Mouse (Mus musculus) liver, embryonic 15.5 days (tissue): Measurements from ENCODE around the gene Plod1. TPM values are rescaled to one million over a fixed set of nuclear protein-coding genes. Genes with fewer than 3 reads are reported as not detected.

Source experiments
- ATAC-seq: fragments of 200-750 bp; cut with Nextera tagmentation; 2 replicates; pipeline ENCODE4 v1.8.0; 2017; ENCODE audit warnings: moderate number of reproducible peaks, mild to moderate bottlenecking, moderate library complexity; ENCODE audit not compliant: insufficient read depth
- H3K27ac ChIP-seq: fragments of 300-500 bp; sonication (generic); replicated peaks from 2 replicates; pipeline ENCODE4 v1.5.1; 2015; ENCODE audit warnings: mild to moderate bottlenecking, inconsistent platforms
- H3K27me3 ChIP-seq: fragments of 300-500 bp; sonication (generic); 2 replicates; pipeline ENCODE4 v1.6.1; 2015; ENCODE audit warnings: mild to moderate bottlenecking, inconsistent platforms
- H3K36me3 ChIP-seq: fragments of 300-500 bp; sonication (generic); replicated peaks from 2 replicates; pipeline ENCODE4 v1.6.1; 2015; ENCODE audit warnings: moderate library complexity, mild to moderate bottlenecking, inconsistent platforms
- H3K4me1 ChIP-seq: fragments of 300-500 bp; sonication (generic); replicated peaks from 2 replicates; pipeline ENCODE4 v1.6.1; 2015; ENCODE audit warnings: inconsistent platforms
- H3K4me2 ChIP-seq: fragments of 300-500 bp; sonication (generic); 2 replicates; pipeline ENCODE4 v1.6.1; 2015; ENCODE audit warnings: moderate library complexity, mild to moderate bottlenecking, inconsistent platforms
- H3K4me3 ChIP-seq: fragments of 300-500 bp; sonication (generic); replicated peaks from 2 replicates; pipeline ENCODE4 v1.5.1; 2015; ENCODE audit warnings: mild to moderate bottlenecking, inconsistent platforms
- H3K9ac ChIP-seq: fragments of 300-500 bp; sonication (generic); 2 replicates; pipeline ENCODE4 v1.6.1; 2015; ENCODE audit warnings: moderate library complexity, mild to moderate bottlenecking, inconsistent platforms
- H3K9me3 ChIP-seq: fragments of 300-500 bp; sonication (generic); replicated peaks from 2 replicates; pipeline ENCODE4 v1.6.1; 2016; ENCODE audit warnings: inconsistent platforms
- WGBS: fragments of 180-500 bp; shearing (Covaris S2); methylation state at CpG from one replicate; pipeline ENCODE4 v1.1.7; 2015; ENCODE audit warnings: mixed read lengths; ENCODE audit not compliant: insufficient replicate concordance; 5-methylcytosine and 5-hydroxymethylcytosine counted together
- polyA plus RNA-seq: library from polyadenylated mRNA; unstranded; fragments of >200 nt; fragmentation: Nextera tagmentation; extraction: Ambion mirVana; gene quantifications from 2 replicates; pipeline ENCODE4 v1.2.1, GENCODE M21; 2015

The Plod1 gene
- polyA plus RNA-seq, 1 experiment from 2014 or later, result 29.0 TPM

DNA sequence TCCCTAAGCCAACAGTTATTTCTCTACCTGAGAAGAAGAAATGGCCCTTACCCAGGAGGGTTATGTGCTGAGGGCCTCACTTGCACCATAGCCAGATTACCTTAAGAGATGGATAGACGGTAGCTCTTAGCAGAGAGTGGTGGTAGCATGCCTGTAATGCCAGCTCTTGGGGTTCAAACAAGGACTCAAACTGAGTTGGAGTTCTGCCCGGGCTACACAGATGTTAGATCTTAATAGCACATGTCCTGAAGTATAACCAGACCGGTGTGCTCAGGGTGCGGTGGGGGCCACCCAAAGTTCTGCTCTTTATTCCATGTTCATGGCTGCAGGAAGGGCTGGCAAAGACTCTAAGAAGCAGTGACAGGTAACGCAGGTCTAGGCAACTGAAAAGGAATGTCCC lies 27.1 kb downstream of the Plod1 start:
- 74% methylated on average over 5 of the region's 5 CpGs for WGBS
- H3K4me2 ChIP-seq, result no peak overlapping the region
- 0 out of 2 replicates have a peak, but pooled peaks cover 3% of the 10 kb centered on the region for H3K36me3 ChIP-seq
- peaks cover 10% of the 10 kb centered on the region for H3K4me1 ChIP-seq
- H3K27me3 ChIP-seq, result no peaks in the 10 kb centered on the region
- no peak overlapping the region for H3K27ac ChIP-seq
- H3K4me3 ChIP-seq, result no peak overlapping the region
- H3K9ac ChIP-seq, result no peak overlapping the region
- no peak for ATAC-seq
- no peaks in the 10 kb centered on the region for H3K9me3 ChIP-seq

DNA sequence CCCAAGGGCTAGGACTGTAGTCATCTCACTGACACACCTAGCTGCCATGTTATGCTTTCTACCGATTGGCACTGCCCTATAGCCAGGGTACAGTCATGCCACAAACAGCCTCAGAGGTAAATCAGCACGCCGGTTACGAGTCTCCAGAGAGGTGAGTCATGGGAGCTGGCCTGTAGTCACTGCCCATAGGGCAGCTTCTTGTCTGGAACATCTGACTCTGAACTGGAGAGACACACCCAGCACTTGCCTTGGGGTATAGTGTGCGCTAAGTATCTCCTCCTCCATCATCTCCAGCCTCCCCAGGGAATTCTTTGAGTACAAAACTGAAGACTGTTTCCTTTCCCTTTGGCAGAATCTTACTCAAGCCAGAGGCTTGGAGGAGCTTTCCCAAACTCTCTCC lies 30.3 kb downstream of the Plod1 start:
- H3K4me2 ChIP-seq, result no peak overlapping the region
- peaks cover 9% of the 10 kb centered on the region for H3K36me3 ChIP-seq
- H3K4me3 ChIP-seq, result no peak overlapping the region
- WGBS, result 70% methylated on average over 5 of the region's 5 CpGs
- H3K4me1 ChIP-seq, result peaks cover 25% of the 10 kb centered on the region
- no peak overlapping the region for H3K9ac ChIP-seq
- no peaks in the 10 kb centered on the region for H3K9me3 ChIP-seq
- no peak overlapping the region for H3K27ac ChIP-seq
- H3K27me3 ChIP-seq, result no peaks in the 10 kb centered on the region
- ATAC-seq, result no peak

DNA sequence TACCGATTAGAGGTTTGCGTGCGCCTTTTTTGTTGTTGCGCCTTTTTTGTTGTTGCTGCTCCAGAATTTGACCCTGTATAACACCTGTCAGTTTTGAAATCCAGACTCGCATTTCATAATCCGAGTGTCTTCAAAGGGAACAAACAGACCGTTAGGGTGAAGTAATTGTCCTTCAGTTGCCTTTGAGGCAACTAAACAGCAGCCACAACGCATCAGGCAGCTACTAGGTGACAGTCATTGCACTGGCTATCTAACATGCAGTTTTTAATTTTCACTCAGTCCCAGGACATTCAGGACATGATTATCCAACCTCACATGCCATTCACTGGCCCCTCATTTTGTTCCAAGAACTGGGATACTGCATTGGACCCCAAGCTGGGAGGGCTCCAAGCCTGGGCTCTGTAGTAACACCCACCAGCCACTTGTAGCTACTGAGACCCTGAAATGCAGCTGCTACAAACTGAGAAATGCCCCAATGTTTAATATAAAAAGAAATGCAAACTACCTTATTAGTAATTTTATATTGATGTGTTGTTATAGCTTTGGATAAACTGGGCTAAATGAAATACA lies 31.4 kb downstream of the Plod1 start:
- Histone ChIP-seq H3K9ac (peak overlapping the region; percentile 87), H3K4me1 (peaks cover 25% of the 10 kb centered on the region), H3K9me3 (no peaks in the 10 kb centered on the region), H3K4me3 (peak overlapping the region; percentile 94), H3K27ac (peak overlapping the region; percentile 86; the same call in 1 of the 2 replicates), H3K27me3 (no peaks in the 10 kb centered on the region), H3K36me3 (peaks cover 17% of the 10 kb centered on the region), H3K4me2 (peak overlapping the region; percentile 81)
- 1% methylated on average over 8 of the region's 8 CpGs for WGBS
- ATAC-seq, result peak; percentile 15; the same call in 1 of the 2 replicates

DNA sequence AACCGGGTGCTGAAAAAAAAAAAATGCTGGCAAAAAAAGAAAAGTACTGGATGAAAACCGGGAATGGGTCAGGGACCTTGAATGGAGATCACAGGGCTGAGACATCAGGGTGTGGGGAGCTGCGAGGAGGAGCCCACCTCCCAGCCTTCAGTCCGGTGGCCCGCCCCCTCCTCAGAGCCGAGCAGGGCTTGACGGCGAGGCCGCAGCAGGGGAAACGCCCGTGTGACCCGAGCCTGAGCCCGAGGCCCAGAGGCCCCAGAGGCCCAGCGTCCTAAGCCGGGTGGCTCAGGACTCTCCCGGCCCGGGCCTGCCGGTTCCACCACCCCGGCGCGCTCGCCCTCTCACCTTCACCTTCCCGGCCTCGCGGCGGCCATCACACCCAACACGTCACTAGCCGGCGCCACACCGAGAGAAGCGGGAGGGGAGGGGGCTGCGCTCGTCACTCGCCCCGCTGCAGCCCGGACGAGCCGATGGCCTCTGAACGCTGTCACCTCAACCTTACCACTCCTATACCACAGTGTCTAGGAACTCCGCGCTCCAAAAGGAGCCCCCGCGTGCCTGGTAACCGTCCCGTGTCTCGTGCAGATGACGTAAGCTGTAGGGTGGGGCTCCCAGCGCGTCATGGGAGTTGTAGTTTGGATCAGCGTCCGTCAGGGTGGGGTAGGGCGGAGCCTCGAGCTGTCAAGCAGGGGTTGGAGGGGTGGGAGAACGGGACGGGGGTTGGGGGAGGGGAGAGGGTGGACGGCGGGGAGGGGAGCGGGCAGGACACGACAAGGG lies 32.1 kb downstream of the Plod1 start, which contains the start of gene Mfn2:
TSS of gene Mfn2 (minus strand) at position 392 of the 777 bp plus-strand sequence.
- H3K4me3 ChIP-seq, result peak within 1 kb of the TSS; percentile 94
- H3K4me2 ChIP-seq, result peak within 1 kb of the TSS; percentile 81
- H3K9ac ChIP-seq, result peak within 1 kb of the TSS; percentile 87
- ATAC-seq, result peak; percentile 95
- under 1% methylated on average over 58 of the region's 59 CpGs for WGBS
- H3K27me3 ChIP-seq, result no peaks in the 10 kb centered on the region
- H3K9me3 ChIP-seq, result no peaks in the 10 kb centered on the region
- peaks cover 25% of the 10 kb centered on the region for H3K4me1 ChIP-seq
- peaks cover 23% of the 10 kb centered on the region for H3K36me3 ChIP-seq
- peak within 1 kb of the TSS; percentile 86 for H3K27ac ChIP-seq

DNA sequence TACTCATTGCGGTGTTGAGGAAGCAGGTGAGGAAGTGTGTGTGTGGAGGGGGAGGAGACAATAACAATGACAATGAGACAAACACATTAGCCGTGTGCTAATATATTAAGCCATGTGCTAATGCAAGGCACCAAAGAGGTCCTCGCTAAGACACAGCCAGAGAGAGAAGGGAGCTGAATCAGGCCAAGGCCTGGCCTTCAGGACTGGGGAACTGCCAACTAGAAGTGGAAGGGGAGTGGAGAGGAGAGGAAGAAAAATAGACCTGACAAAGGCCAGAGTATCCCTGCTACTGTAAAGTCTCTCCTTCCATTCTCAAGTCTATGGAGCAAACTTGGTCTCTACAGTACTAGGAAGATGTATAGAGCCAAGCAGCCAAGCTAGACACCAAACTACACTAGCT lies 33.0 kb downstream of the Plod1 start:
- Histone ChIP-seq H3K27ac (peak overlapping the region; percentile 86; the same call in 1 of the 2 replicates), H3K4me2 (peak overlapping the region; percentile 81), H3K9me3 (no peaks in the 10 kb centered on the region), H3K4me1 (peaks cover 25% of the 10 kb centered on the region), H3K36me3 (peaks cover 32% of the 10 kb centered on the region), H3K4me3 (peak overlapping the region; percentile 94), H3K27me3 (no peaks in the 10 kb centered on the region), H3K9ac (peak overlapping the region; percentile 87)
- ATAC-seq, result no peak
- WGBS, result 60% methylated on average over 3 of the region's 3 CpGs

DNA sequence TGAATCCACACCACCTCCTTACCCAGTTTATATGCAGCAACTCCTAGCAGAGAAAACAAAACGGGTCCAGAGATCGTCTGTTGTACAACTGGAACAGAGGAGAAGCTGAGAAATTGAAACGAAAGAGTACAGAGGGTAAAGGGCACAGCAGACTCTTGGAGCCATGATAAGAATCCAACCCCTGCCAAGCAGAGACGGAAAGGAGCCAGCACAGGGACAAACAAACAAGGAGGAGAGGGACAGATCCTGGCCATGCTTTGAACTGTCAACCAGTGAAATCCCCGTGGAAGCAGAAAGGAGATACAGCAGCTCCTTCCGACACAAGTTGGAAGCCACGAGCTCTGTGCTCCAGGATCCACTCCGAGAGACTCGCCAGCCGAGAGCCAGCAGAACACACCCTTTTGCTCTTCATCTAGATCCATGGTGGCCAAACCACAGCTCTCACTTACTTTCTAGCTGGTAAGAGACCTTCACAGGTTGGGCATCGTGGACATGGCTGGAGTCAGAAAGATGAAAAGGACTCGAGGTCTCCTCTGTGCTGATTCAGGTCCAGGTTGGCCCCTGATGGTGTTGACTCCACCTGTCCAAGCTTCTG lies 33.6 kb downstream of the Plod1 start:
- H3K4me3 ChIP-seq, result no peak overlapping the region; the same call in 1 of the 2 replicates
- H3K4me1 ChIP-seq, result peaks cover 25% of the 10 kb centered on the region
- ATAC-seq, result no peak
- no peaks in the 10 kb centered on the region for H3K9me3 ChIP-seq
- no peak overlapping the region for H3K27ac ChIP-seq
- H3K27me3 ChIP-seq, result no peaks in the 10 kb centered on the region
- 76% methylated on average over 12 of the region's 12 CpGs for WGBS
- H3K4me2 ChIP-seq, result peak overlapping the region; percentile 81; the same call in 1 of the 2 replicates
- H3K9ac ChIP-seq, result no peak overlapping the region
- H3K36me3 ChIP-seq, result peaks cover 38% of the 10 kb centered on the region

DNA sequence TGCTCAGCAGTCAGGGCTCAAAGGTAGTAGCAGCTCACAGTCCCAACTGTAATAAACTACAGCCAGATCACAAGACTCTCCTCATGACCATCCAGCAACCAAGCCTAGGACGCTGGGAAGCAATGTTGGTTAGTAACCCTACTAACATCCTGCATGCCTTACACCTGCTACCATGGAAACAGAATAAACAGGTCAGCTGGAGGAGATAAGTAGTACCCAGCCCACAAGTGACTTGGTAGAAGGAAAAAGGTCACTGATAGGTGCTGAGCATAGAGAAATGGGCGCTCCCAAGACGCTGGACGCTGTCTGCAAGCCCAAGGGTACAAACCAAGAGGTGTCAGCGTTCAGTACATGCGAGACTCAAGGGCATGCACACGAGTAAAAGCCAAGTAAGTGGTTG lies 36.1 kb downstream of the Plod1 start:
- no peaks in the 10 kb centered on the region for H3K27me3 ChIP-seq
- ATAC-seq, result no peak
- no peaks in the 10 kb centered on the region for H3K9me3 ChIP-seq
- H3K36me3 ChIP-seq, result peaks cover 64% of the 10 kb centered on the region
- no peak overlapping the region for H3K27ac ChIP-seq
- H3K4me1 ChIP-seq, result peaks cover 21% of the 10 kb centered on the region
- H3K9ac ChIP-seq, result no peak overlapping the region
- WGBS, result 65% methylated on average over 7 of the region's 7 CpGs
- no peak overlapping the region for H3K4me2 ChIP-seq
- H3K4me3 ChIP-seq, result no peak overlapping the region

DNA sequence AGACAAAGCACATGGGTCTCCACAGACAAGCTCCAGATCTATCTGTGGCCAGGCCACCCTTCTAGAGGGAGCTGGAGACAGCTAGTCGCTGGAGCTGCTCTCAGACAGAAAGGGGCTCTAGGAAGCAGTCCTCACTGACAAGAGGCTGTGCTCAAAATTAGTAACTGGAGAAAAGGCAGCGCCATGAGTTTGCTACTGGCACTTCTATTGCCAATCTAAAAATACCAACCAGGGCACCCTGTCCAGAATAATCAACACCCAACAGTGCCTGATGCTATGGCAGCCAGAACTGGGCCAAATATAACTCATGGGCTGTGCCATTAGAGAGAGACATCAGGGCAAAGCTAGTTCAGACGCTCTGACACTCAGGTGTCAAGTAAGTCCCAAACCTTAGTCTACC lies 39.2 kb downstream of the Plod1 start:
- no peak overlapping the region for H3K27ac ChIP-seq
- no peak overlapping the region for H3K4me3 ChIP-seq
- no peaks in the 10 kb centered on the region for H3K27me3 ChIP-seq
- WGBS, result 72% methylated on average over 3 of the region's 3 CpGs
- ATAC-seq, result no peak
- H3K4me2 ChIP-seq, result no peak overlapping the region
- H3K9ac ChIP-seq, result no peak overlapping the region
- peaks cover 78% of the 10 kb centered on the region for H3K36me3 ChIP-seq
- no peaks in the 10 kb centered on the region for H3K4me1 ChIP-seq
- H3K9me3 ChIP-seq, result no peaks in the 10 kb centered on the region

DNA sequence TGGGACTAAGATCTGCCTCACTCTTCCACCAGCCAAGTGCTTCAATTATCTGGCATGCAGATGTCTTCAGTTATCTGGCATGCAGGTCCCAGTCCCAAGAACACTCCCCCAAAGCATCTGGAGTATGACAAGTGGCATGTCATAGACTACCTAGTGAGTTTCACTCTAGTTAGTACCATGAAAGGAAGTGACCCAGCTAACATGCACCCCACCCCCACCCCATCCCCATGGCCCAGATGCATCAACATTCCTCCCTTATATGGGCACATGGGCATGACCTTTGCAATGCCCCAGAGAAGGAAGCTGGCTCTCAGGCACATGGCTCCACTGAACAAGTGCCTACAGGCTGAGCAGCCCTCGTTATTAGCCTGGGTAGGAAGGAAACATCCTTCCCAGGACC lies 40.2 kb downstream of the Plod1 start:
- H3K27ac ChIP-seq, result no peak overlapping the region
- no peaks in the 10 kb centered on the region for H3K4me1 ChIP-seq
- no peak overlapping the region for H3K9ac ChIP-seq
- no peak for ATAC-seq
- no peak overlapping the region for H3K4me2 ChIP-seq
- no peak overlapping the region for H3K4me3 ChIP-seq
- H3K27me3 ChIP-seq, result no peaks in the 10 kb centered on the region
- H3K36me3 ChIP-seq, result peaks cover 85% of the 10 kb centered on the region
- WGBS, result 41% methylated on average over 1 of the region's 1 CpGs
- H3K9me3 ChIP-seq, result no peaks in the 10 kb centered on the region

DNA sequence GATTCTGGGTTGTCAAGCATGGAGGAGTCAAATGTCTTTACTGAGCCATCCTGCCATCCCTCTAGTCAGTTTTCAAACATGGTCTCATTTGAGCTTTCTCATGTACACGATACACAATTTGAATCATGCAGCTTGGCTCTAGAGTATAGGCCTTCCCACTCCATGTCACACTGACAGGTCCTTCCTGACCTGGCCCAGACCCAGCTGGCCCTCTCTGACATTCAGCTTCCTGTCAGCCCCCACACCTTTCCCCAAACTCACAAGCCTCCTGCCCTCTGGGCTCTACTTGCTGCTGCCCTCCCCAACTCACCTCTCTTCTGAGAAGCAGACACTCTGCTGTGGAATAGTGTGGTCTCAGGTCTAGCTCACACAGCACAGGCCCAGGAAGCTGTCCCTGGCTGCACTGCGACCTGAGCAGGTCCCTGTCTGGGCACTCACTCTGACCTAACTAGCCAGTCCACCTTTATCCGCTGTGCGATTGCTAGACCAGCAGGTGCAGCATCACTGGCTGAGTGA lies 40.7 kb downstream of the Plod1 start:
- Histone ChIP-seq H3K9me3 (no peaks in the 10 kb centered on the region), H3K9ac (no peak overlapping the region), H3K4me3 (no peak overlapping the region), H3K36me3 (peaks cover 90% of the 10 kb centered on the region), H3K27me3 (no peaks in the 10 kb centered on the region), H3K27ac (no peak overlapping the region), H3K4me1 (no peaks in the 10 kb centered on the region), H3K4me2 (no peak overlapping the region)
- WGBS, result 78% methylated on average over 4 of the region's 4 CpGs
- ATAC-seq, result no peak

DNA sequence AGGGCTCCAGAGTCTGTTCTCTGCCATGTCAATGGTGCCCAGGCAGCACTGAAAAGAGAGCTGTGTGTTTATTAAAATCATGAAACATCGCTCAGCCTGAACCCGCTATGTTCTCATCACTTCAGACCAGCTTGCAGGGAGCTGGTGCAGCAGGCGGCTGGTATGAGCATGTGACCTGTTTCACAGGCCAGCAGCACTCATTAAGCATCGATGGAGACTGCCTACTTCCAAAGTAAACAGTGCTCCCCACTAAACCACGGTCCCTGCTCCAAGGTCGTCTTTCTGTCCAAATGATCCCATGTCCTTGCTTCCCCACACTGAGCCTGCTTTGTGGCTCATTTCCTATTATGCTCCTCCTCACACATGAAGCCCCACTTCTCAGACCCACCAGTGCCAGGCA lies 46.2 kb downstream of the Plod1 start:
- Histone ChIP-seq H3K27ac (no peak overlapping the region), H3K36me3 (peaks cover 85% of the 10 kb centered on the region), H3K4me2 (no peak overlapping the region), H3K9ac (no peak overlapping the region), H3K9me3 (no peaks in the 10 kb centered on the region), H3K4me3 (no peak overlapping the region), H3K4me1 (no peaks in the 10 kb centered on the region), H3K27me3 (no peaks in the 10 kb centered on the region)
- ATAC-seq, result no peak
- WGBS, result 79% methylated on average over 6 of the region's 6 CpGs
